Mouse (Mus musculus): ENCODE data around the gene Gm1527.
"Not testable (repeated sequence)": the region's sequence is repeated elsewhere in the genome, so short reads cannot be mapped to it uniquely, and the experiment has no call there.

Gene Gm1527

DNA sequence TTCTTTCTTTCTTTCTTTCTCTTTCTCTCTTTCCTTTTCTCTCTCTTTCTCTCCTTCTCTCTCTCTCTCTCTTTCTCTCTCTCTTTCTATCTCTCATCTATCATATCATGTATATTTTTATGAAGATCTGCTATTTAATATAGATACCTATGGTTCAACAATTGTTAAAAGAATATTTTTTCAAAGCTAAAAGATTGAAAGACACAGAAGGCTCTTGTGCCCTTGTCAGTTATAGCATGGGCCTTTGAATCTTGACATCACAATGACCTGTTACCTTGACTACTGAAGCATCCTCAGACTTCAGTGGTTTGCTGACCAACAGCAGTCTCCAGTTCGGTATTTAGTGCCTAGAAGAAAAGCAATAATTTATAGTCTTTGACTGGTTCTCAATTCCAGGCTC, at the start of gene Gm1527:
TSS of gene Gm1527 (plus strand) at position 301 of the 400 bp plus-strand sequence.
- DNase-seq (ENCODE audit: low spot score in 2 of 2) = no peak

DNA sequence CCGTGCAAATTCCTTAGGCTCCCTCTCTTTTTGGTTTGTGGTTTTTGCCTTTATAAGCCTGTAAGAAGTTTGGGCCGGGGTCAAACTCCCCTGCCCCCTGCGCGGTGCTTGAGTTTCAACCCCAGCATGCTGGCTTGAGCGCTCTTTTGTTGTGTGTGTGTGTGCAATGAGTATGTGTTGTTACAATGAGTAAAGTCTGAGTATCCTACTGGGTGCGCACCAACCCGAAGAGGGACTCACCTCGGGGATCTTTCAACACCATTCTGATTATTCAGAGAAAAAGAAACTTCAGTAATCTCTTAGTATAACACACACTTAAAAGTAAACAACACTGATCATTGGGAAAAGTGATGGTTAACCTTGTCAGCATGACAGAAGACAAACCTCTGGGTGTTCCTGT, 49.2 kb upstream of the Gm1527 start:
- no peak for DNase-seq (ENCODE audit: low spot score in 2 of 2)

DNA sequence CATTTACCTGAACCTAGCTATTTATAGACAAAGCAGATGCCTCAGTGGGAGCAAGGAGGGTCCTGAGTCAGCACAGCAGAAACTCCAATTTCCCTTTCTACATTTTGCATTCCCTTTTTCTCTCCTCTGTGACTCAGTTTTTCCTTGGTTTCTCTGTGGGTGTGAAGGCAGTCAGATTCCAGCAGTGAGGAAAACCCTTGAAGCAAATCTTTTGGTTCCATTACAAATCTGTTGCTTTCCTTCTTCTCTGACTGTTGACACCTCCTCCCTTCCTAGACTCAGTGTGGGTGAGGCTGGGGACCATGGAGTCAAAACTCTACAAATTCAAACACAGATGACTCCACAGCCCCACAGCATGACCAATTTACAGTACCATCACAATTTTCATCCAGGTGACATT, 45.3 kb upstream of the Gm1527 start:
- DNase-seq (ENCODE audit: low spot score in 2 of 2) = no peak

DNA sequence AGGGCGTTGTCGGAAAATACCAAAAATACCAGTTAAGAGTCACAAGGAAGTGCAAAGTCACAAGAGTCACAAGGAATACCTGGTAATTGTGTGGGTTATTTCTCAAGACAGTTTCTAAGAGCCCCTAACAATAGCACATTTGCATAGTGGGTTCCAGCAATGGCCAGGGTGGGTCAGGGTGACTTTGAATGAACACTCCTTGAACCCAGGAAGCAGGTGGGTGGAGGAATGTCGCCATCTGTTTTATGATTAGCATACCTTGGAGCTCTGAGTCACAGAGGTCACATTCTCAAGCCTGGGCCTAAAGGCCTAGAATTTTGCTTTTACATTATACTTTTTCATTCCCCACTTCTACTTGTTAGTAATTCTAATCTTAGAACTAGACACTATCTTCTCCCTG, 40.2 kb upstream of the Gm1527 start:
- not testable (repeated sequence) for DNase-seq (ENCODE audit: low spot score in 2 of 2)

DNA sequence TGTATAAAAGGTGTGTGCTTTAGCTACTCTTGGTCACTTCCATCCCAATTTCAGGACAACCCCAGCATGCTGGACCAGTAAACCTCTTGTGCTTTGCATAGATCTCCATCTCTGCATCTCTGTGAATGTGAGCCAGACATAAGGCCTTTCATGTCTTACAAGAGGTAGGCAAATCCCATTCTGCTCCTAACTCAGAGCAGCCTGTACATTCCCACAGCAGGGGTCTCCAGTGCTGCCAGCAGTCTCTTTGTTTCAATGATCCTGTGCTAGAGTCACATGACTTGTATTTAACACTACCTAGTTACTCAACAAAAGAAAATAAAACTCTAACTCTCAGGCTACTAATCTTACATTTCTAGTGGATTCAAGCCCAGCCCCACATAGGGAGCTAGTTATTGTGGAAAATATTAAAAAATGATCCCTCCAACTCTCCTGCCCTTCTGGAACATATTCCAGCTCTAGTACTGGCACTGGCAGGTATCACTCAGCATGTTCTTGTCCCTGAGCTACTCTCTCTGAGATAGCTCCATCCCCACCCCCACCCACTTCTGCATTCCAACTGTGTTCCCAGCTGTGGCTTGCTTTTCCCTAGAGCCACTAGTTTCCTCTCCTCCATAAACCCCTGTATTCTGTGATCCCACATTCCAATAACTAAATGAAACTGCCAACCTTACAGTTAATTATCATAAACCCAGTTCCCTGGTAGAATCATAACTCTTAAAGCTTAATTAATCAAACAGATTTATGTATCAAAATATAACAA, 32.6 kb upstream of the Gm1527 start:
- not testable (repeated sequence) for DNase-seq (ENCODE audit: low spot score in 2 of 2)

DNA sequence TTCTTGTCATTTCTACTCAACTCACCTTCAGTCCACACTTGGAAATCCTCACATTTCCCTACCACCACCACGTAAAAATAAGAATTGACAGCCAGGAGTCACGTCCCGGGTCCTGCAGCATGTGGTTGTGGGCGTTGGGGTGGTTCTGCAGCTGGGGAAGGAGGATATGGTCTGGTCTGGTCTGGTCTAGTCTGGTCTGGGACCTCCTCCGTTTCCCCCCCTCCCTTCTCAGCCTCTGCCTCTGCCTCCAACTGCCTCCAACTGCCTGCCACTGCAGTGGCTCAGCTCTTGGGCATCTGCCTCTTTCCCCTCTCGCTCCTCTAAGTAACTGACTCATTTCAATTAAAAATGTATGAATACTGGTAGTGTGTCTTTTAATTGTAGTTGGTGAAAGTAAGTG, 4.5 kb downstream of the Gm1527 start:
- not testable (repeated sequence) for DNase-seq (ENCODE audit: low spot score in 2 of 2)

DNA sequence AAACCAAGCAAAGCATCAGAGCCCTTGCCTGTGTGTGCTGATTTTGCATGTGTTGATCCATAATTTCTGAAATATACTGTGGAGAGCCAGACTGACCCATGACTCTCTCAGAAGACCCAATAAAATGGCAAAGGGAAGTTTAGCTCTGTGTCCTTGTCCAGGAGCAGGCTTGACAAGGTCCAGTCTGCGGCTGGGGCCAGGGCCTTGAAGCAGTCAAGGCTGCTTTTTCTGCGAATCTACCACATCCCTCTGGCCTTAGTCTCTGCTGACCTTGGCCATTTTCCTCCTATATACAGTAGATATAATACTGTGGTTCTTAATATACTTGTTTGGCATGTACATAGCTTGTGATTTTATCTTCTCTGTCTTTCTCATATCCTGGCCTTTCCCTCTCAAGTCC, 73.5 kb downstream of the Gm1527 start:
- DNase-seq (ENCODE audit: low spot score in 2 of 2) = no peak

DNA sequence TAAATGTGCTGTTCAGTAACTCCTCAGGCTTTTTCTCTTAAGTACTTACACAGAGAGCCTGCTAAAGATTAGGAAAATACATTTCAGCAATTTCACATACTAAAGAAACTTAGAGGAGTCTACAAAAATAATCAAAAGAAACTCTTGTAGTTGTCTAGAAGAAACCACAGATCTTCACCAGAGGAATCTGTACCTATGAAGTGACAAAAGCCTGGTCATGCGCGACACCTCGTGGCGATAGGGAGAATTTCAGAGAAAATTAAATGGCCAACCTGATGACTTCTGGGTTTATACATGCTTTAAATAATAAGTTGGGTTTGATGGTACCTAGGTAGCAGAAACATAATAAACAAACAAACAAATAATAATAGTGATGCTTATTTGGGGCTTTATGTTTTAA, 76.4 kb downstream of the Gm1527 start:
- peak; percentile 8 to 40 for DNase-seq (ENCODE audit: low spot score in 2 of 2)

All from frontal cortex, postnatal 10 days (tissue).